Mouse (Mus musculus): Measurements from ENCODE around the gene Tipin. TPM values are rescaled to one million over a fixed set of nuclear protein-coding genes. Genes with fewer than 3 reads are reported as not detected.

Tipin gene
- 218 and 240 TPM in 2 replicates for polyA plus RNA-seq (2014; fragmentation: Nextera tagmentation; extraction: Ambion mirVana)

GRCm38 (mm10) chr9:64281105-64281780, at the start of gene Tipin:
Tipin (plus strand) TSS chr9:64281581.
- WGBS, result 4% methylated on average over 44 of the region's 46 CpGs
- DNase-seq (ENCODE audit: low spot score) (peak; percentile 96), ATAC-seq (ENCODE audit: insufficient read depth, low FRiP score, low TSS enrichment) (peak; percentile 83)
- 0 out of 2 replicates have a peak, but pooled peaks cover 2% of the 10 kb centered on the region for H3K36me3 ChIP-seq (ENCODE audit: control insufficient read depth, insufficient read depth, low read length)
- no peaks in the 10 kb centered on the region for H3K9me3 ChIP-seq (ENCODE audit: control insufficient read depth, low read length)
- H3K27ac ChIP-seq (ENCODE audit: low read depth, low read length), result peak within 1 kb of the TSS; percentile 68; the same call in 1 of the 2 replicates
- H3K4me3 ChIP-seq (ENCODE audit: low read depth, low read length), result peak within 1 kb of the TSS; percentile 80
- H3K9ac ChIP-seq (ENCODE audit: low read length), result peak within 1 kb of the TSS; percentile 97
- peaks cover 7% of the 10 kb centered on the region for H3K4me1 ChIP-seq (ENCODE audit: control insufficient read depth, insufficient read depth, low read length)
- peak within 1 kb of the TSS; percentile 55 for H3K4me2 ChIP-seq (ENCODE audit: low read depth)
- H3K27me3 ChIP-seq (ENCODE audit: control insufficient read depth, insufficient read depth, low read length), result no peaks in the 10 kb centered on the region

GRCm38 (mm10) chr9:64231674-64232073, 49.7 kb upstream of the Tipin start:
- Histone ChIP-seq H3K4me2 (ENCODE audit: low read depth) (no peak overlapping the region), H3K36me3 (ENCODE audit: control insufficient read depth, insufficient read depth, low read length) (no peaks in the 10 kb centered on the region), H3K27ac (ENCODE audit: low read depth, low read length) (no peak overlapping the region), H3K27me3 (ENCODE audit: control insufficient read depth, insufficient read depth, low read length) (no peaks in the 10 kb centered on the region), H3K4me1 (ENCODE audit: control insufficient read depth, insufficient read depth, low read length) (peaks cover 18% of the 10 kb centered on the region), H3K9ac (ENCODE audit: low read length) (no peak overlapping the region), H3K4me3 (ENCODE audit: low read depth, low read length) (no peak overlapping the region), H3K9me3 (ENCODE audit: control insufficient read depth, low read length) (no peaks in the 10 kb centered on the region)
- DNase-seq (ENCODE audit: low spot score) (no peak), ATAC-seq (ENCODE audit: insufficient read depth, low FRiP score, low TSS enrichment) (no peak)
- 90% methylated on average over 3 of the region's 3 CpGs for WGBS

DNA sequence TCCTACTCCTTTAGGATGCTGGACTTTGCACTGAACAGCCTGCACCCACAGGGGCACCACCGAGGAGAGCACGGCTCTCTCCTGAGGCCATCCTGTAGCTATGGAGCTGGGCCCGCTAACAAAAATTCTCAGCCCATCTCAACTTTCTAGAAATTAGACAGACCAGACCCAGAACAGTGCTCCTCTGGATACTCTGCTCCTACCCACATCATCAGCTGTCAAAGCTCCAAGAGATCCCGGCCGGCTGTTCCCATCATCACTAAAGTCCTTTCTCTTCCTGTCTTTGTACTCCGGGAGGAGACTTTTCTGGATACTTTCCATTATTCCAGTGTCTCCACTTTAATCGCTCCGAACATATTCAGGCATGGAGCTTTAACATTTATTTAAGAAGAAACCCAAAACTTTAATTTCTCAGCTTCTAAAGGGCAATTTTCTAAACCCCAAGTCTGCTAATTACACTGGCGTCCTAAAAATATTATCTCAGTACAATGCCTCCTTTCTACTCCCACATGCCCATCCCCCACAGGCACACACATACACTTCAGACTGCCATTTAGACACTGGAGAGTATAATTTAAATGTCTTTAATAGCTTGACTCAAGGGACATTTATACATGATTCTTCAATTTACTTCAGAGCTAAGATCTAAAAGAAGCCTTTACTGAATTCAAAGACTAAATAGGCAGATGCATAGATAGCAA, 49.0 kb upstream of the Tipin start:
- H3K9me3 ChIP-seq (ENCODE audit: control insufficient read depth, low read length), result no peaks in the 10 kb centered on the region
- H3K4me2 ChIP-seq (ENCODE audit: low read depth), result no peak overlapping the region
- H3K9ac ChIP-seq (ENCODE audit: low read length), result no peak overlapping the region
- H3K4me3 ChIP-seq (ENCODE audit: low read depth, low read length), result no peak overlapping the region
- H3K4me1 ChIP-seq (ENCODE audit: control insufficient read depth, insufficient read depth, low read length), result peaks cover 18% of the 10 kb centered on the region
- H3K36me3 ChIP-seq (ENCODE audit: control insufficient read depth, insufficient read depth, low read length), result no peaks in the 10 kb centered on the region
- H3K27me3 ChIP-seq (ENCODE audit: control insufficient read depth, insufficient read depth, low read length), result no peaks in the 10 kb centered on the region
- peak; percentile 19 for DNase-seq (ENCODE audit: low spot score)
- H3K27ac ChIP-seq (ENCODE audit: low read depth, low read length), result no peak overlapping the region
- WGBS, result 66% methylated on average over 9 of the region's 9 CpGs
- no peak for ATAC-seq (ENCODE audit: insufficient read depth, low FRiP score, low TSS enrichment)

GRCm38 (mm10) chr9:64233656-64234055, 47.7 kb upstream of the Tipin start:
- Histone ChIP-seq H3K9ac (ENCODE audit: low read length) (no peak overlapping the region), H3K9me3 (ENCODE audit: control insufficient read depth, low read length) (no peaks in the 10 kb centered on the region), H3K27ac (ENCODE audit: low read depth, low read length) (peak overlapping the region; percentile 34; the same call in 1 of the 2 replicates), H3K4me2 (ENCODE audit: low read depth) (no peak overlapping the region), H3K4me1 (ENCODE audit: control insufficient read depth, insufficient read depth, low read length) (peaks cover 18% of the 10 kb centered on the region), H3K27me3 (ENCODE audit: control insufficient read depth, insufficient read depth, low read length) (no peaks in the 10 kb centered on the region), H3K4me3 (ENCODE audit: low read depth, low read length) (no peak overlapping the region), H3K36me3 (ENCODE audit: control insufficient read depth, insufficient read depth, low read length) (no peaks in the 10 kb centered on the region)
- ATAC-seq (ENCODE audit: insufficient read depth, low FRiP score, low TSS enrichment), result no peak
- 33% methylated on average over 5 of the region's 5 CpGs for WGBS
- peak; percentile 50 for DNase-seq (ENCODE audit: low spot score)

DNA sequence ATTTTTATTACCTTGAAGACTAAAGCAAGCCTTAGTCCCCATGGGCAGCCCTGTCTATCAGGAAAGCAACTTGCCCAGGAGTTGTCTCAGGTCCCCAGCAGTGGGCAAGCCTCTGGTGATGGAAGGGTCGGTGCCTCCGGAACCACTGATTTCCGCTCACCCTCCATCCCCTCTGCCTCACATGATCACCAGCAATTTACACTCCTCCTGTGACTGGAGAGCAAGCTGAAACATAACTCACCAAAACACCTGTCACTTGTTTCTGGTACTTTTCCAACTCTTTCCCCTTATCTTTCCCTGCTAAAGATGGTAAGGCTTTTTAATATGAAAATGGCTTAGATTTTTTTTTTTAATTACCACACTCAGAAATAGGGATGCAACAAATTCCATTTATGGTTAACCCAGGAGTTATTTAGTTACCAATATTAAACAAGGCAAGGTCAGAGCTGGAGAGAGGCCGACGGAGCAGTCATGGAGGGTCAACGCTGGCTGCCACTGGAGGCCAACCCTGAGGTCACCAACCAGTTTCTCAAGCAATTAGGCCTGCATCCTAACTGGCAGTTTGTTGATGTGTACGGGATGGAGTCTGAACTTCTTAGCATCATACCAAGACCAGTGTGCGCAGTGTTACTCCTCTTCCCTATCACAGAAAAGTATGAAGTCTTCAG, 46.5 kb upstream of the Tipin start, which contains the start of gene Uchl4:
Gene Uchl4, plus strand, starts transcription at position 434 of the 668 bp plus-strand sequence.
- no peaks in the 10 kb centered on the region for H3K36me3 ChIP-seq (ENCODE audit: control insufficient read depth, insufficient read depth, low read length)
- no peaks in the 10 kb centered on the region for H3K9me3 ChIP-seq (ENCODE audit: control insufficient read depth, low read length)
- H3K4me3 ChIP-seq (ENCODE audit: low read depth, low read length), result no peak within 1 kb of the TSS
- 91% methylated on average over 8 of the region's 8 CpGs for WGBS
- ATAC-seq (ENCODE audit: insufficient read depth, low FRiP score, low TSS enrichment) (no peak), DNase-seq (ENCODE audit: low spot score) (no peak)
- peak within 1 kb of the TSS; percentile 34 for H3K27ac ChIP-seq (ENCODE audit: low read depth, low read length)
- H3K27me3 ChIP-seq (ENCODE audit: control insufficient read depth, insufficient read depth, low read length), result no peaks in the 10 kb centered on the region
- no peak within 1 kb of the TSS for H3K4me2 ChIP-seq (ENCODE audit: low read depth)
- peaks cover 18% of the 10 kb centered on the region for H3K4me1 ChIP-seq (ENCODE audit: control insufficient read depth, insufficient read depth, low read length)
- H3K9ac ChIP-seq (ENCODE audit: low read length), result no peak within 1 kb of the TSS

- H3K9ac ChIP-seq (ENCODE audit: low read length), result no peak overlapping the region
- no peak overlapping the region for H3K27ac ChIP-seq (ENCODE audit: low read depth, low read length)
- H3K36me3 ChIP-seq (ENCODE audit: control insufficient read depth, insufficient read depth, low read length), result no peaks in the 10 kb centered on the region
- no peak for DNase-seq (ENCODE audit: low spot score)
- H3K4me2 ChIP-seq (ENCODE audit: low read depth), result no peak overlapping the region
- no peak overlapping the region for H3K4me3 ChIP-seq (ENCODE audit: low read depth, low read length)
- 95% methylated on average over 7 of the region's 7 CpGs for WGBS
- H3K27me3 ChIP-seq (ENCODE audit: control insufficient read depth, insufficient read depth, low read length), result no peaks in the 10 kb centered on the region
- H3K9me3 ChIP-seq (ENCODE audit: control insufficient read depth, low read length), result no peaks in the 10 kb centered on the region
- peaks cover 18% of the 10 kb centered on the region for H3K4me1 ChIP-seq (ENCODE audit: control insufficient read depth, insufficient read depth, low read length)
- no peak for ATAC-seq (ENCODE audit: insufficient read depth, low FRiP score, low TSS enrichment)
These were observed 45.3 kb upstream of the Tipin start for GRCm38 (mm10) chr9:64236056-64236455.

DNA sequence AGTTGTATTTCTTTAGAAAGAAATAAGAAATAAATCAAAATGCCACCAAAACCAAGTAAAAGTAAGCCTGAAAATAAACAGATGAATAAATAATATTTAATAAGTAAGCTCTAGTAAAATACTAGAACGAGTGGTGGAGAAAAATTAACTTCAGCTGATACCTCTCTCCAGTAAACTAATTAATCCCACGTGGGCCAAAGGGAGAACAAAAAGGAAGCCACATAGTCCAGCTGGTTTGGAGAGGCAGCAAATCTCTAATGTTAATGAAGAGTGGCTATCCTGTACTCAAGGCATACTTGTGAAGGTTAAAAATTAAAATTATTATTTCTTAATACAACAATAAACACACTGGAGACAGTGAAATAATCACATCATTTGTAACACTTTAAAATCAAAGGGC, 41.3 kb upstream of the Tipin start:
- Histone ChIP-seq H3K36me3 (ENCODE audit: control insufficient read depth, insufficient read depth, low read length) (no peaks in the 10 kb centered on the region), H3K4me2 (ENCODE audit: low read depth) (no peak overlapping the region), H3K4me3 (ENCODE audit: low read depth, low read length) (no peak overlapping the region), H3K27ac (ENCODE audit: low read depth, low read length) (no peak overlapping the region), H3K4me1 (ENCODE audit: control insufficient read depth, insufficient read depth, low read length) (no peaks in the 10 kb centered on the region; the same call in 1 of the 2 replicates), H3K27me3 (ENCODE audit: control insufficient read depth, insufficient read depth, low read length) (no peaks in the 10 kb centered on the region), H3K9ac (ENCODE audit: low read length) (no peak overlapping the region), H3K9me3 (ENCODE audit: control insufficient read depth, low read length) (no peaks in the 10 kb centered on the region)
- DNase-seq (ENCODE audit: low spot score), result no peak
- no peak for ATAC-seq (ENCODE audit: insufficient read depth, low FRiP score, low TSS enrichment)
- WGBS, result 49% methylated on average over 2 of the region's 2 CpGs

DNA sequence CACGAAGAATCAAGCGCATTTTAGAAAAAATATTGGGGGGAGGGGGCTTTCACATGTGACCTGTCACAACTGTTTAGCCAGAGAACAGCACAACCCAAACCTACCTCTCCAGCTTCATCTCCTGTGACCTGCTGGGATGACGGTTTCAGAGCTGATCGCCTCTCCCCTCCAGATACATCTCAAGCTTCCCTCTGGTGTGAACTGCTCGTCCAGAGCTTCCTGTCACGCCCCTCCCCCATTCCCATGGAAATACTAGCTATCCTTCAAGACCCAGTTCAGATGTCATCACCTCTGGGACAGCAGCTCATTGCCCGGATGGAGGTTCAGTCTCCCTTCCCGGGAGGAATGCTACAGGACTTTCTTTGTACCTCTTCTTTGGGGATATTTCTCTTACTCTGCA, 40.7 kb upstream of the Tipin start:
- Histone ChIP-seq H3K9me3 (ENCODE audit: control insufficient read depth, low read length) (no peaks in the 10 kb centered on the region), H3K9ac (ENCODE audit: low read length) (no peak overlapping the region; the same call in 1 of the 2 replicates), H3K27ac (ENCODE audit: low read depth, low read length) (no peak overlapping the region), H3K4me1 (ENCODE audit: control insufficient read depth, insufficient read depth, low read length) (no peaks in the 10 kb centered on the region; the same call in 1 of the 2 replicates), H3K4me3 (ENCODE audit: low read depth, low read length) (no peak overlapping the region), H3K36me3 (ENCODE audit: control insufficient read depth, insufficient read depth, low read length) (no peaks in the 10 kb centered on the region), H3K27me3 (ENCODE audit: control insufficient read depth, insufficient read depth, low read length) (no peaks in the 10 kb centered on the region), H3K4me2 (ENCODE audit: low read depth) (0 out of 2 replicates have a peak overlapping the region, but pooled peaks have one; percentile 6)
- 47% methylated on average over 8 of the region's 8 CpGs for WGBS
- DNase-seq (ENCODE audit: low spot score) (peak; percentile 35), ATAC-seq (ENCODE audit: insufficient read depth, low FRiP score, low TSS enrichment) (no peak)
